Mouse (Mus musculus): Measurements from ENCODE around the gene Camk2g. TPM values are rescaled to one million over a fixed set of nuclear protein-coding genes. Genes with fewer than 3 reads are reported as not detected.

Camk2g gene
- 52.9 and 69.8 TPM in 2 replicates for polyA plus RNA-seq (2015; fragmentation: Nextera tagmentation; extraction: Ambion mirVana)

DNA sequence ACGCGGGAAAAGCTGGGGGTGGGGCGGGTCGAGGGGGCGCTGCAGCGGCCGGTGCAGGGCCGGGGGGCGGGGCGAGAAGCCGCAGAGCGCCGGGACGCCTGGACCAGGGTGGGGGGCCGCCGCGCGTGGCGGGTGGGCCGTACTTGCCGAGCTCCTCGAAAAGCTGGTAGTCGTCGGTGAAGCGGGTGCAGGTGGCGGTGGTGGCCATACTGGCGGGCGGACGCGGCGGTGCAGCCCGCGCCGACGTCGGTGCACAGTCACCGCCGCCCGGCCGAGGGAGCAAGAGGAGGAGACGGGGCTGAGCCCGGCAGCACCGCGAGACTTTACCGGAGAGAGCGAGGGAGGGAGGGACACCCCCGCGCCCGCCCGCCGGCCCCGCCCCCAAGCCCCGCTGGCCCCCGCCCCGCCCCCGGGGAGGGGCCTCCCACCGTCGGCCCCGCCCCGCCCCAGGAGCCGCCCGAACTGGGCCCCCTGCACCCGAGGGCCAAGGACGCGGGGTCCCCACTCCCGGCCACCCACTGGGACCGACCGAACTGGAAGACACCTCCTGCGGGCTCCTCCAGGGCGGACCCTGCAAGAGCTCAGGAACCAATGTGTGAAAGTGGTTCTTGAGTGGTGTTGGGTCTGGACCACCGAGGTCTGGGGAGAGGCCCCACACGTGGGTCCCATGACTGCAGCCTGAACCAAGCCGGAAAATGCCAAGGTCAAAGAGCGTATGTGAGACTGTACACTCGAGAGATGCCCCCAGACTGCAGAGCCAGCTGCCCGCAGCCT lies at the start of gene Camk2g:
TSS of gene Camk2g (minus strand) at position 331 of the 774 bp plus-strand sequence.

GRCm38 (mm10) chr14:20836171-20836904 lies 42.5 kb upstream of the Camk2g start, which contains the start of gene Plau:
Gene Plau, plus strand, starts transcription at chr14:20836660.

GRCm38 (mm10) chr14:20733952-20734774 lies 59.7 kb downstream of the Camk2g start, which contains the start of gene Ndst2:
Gene Ndst2, minus strand, starts transcription at chr14:20734562.

DNA sequence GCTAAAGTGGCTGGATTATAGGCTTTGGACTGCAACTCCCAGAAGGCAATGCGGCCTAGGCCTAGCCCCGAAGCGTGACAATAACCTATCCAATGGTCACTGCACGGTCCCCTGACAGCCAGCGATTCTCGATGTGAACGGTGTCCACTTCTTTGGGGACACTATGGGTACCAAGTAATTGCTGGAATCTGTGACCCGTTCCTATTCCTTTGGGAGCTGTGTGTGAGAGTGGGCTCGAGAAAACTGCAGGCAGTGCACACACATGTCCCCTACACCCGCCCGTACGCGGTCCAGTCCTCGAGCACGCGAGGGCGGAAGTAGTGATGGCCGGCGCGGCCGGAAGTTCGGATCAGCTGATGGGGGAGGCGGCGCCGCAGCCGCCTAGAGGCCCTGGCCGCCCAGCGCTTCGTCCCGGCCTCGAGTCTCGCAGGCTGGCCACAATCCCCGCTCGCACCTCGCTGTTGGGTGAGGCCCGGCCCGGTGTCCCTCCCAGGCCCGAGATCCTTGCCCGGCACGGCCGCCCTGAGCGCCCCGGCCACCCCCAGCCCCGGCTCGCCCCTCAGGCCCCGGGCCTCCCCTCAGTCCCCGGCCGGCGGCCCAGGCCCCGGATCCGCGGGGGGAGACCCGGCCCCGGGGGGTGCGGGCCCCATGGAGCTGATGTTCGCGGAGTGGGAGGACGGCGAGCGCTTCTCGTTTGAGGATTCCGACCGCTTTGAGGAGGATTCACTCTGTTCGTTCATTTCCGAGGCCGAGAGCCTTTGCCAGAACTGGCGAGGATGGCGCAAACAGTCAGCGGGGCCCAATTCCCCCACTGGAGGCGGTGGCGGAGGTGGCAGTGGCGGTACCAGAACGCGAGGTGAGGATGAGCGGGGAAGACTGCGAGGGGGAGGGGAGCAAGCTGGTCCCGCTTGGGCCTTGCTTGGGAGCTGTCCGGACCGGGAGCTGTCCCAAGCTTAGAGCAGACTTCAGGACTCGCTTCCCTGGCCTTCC lies 86.4 kb downstream of the Camk2g start, which contains the start of gene Zswim8:
TSS of gene Zswim8 (plus strand) at position 352 of the 990 bp plus-strand sequence.

GRCm38 (mm10) chr14:20702741-20703381 lies 91.0 kb downstream of the Camk2g start, which contains the start of gene Chchd1:
Gene Chchd1, plus strand, starts transcription at chr14:20703006.

DNA sequence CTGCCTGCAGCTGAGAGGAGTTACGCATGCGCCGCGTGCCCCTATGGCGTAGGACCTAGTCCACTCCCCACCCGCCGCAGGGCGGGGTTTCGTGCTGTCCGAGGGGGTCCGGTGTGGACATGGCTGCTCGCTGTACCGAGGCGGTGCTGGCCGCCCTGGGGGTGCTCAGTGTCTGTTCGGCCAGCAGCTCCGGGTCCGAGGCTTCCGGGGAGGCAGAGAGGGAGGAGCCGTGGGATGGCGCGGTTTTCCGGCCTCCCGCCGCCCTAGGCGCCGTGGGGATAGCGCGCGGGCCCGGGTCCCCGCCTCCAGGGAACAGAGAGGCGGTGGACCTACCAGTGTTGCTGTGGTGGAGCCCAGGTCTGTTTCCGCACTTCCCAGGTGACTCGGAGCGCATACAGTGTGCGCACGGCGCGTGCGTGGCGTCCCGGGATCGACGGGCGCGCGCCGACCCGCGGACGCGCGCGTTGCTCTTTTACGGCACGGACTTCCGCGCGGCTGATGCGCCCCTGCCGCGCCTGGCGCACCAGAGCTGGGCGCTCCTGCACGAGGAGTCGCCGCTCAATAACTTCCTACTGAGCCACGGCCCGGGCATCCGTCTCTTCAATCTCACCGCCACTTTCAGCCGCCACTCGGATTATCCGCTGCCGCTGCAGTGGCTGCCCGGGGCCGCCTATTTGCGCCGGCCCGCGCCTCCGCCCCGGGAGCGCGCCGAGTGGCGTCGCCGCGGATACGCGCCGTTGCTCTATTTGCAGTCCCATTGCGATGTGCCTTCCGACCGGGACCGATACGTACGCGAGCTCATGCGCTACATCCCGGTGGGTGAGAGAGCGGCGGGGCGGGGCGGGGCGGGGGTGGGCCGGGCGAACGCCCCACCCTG lies 98.8 kb downstream of the Camk2g start, which contains the start of gene Fut11:
TSS of gene Fut11 (plus strand) at position 85 of the 877 bp plus-strand sequence.

Small RNA genes within 50 kb of the gene (microRNA-seq; reads per million reads assigned to microRNA genes)
- gene Mir6946 (ENCODE audit: borderline replicate concordance, insufficient number of aligned reads), result not detected

Other genes with a start within 250 kb of the Camk2g start
- 29.0 and 31.8 TPM in 2 replicates for gene Ppp3cb, start 247.5 kb downstream of the Camk2g start, polyA plus RNA-seq (2015; fragmentation: Nextera tagmentation; extraction: Ambion mirVana)
- 2.5 and 3.9 TPM in 2 replicates for gene Usp54, start 153.0 kb downstream of the Camk2g start, polyA plus RNA-seq (2015; fragmentation: Nextera tagmentation; extraction: Ambion mirVana)
- gene Myoz1, start 137.5 kb downstream of the Camk2g start, polyA plus RNA-seq (2015; fragmentation: Nextera tagmentation; extraction: Ambion mirVana), result 1.9 and 5.8 TPM in 2 replicates
- 0.38 and 2.0 TPM in 2 replicates for gene Synpo2l, start 125.7 kb downstream of the Camk2g start, polyA plus RNA-seq (2015; fragmentation: Nextera tagmentation; extraction: Ambion mirVana)
- gene Sec24c, start 119.8 kb downstream of the Camk2g start, polyA plus RNA-seq (2015; fragmentation: Nextera tagmentation; extraction: Ambion mirVana), result 30.9 and 45.5 TPM in 2 replicates
- gene Fut11, start 99.1 kb downstream of the Camk2g start, polyA plus RNA-seq (2015; fragmentation: Nextera tagmentation; extraction: Ambion mirVana), result 28.4 and 31.5 TPM in 2 replicates
- gene Chchd1, start 91.1 kb downstream of the Camk2g start, polyA plus RNA-seq (2015; fragmentation: Nextera tagmentation; extraction: Ambion mirVana), result 344 and 686 TPM in 2 replicates
- 15.8 and 20.1 TPM in 2 replicates for gene Zswim8, start 86.5 kb downstream of the Camk2g start, polyA plus RNA-seq (2015; fragmentation: Nextera tagmentation; extraction: Ambion mirVana)
- gene Ndst2, start 59.5 kb downstream of the Camk2g start, polyA plus RNA-seq (2015; fragmentation: Nextera tagmentation; extraction: Ambion mirVana), result 13.2 and 18.0 TPM in 2 replicates
- 2.0 and 3.5 TPM in 2 replicates for gene Plau, start 42.6 kb upstream of the Camk2g start, polyA plus RNA-seq (2015; fragmentation: Nextera tagmentation; extraction: Ambion mirVana)
- 22.7 and 24.6 TPM in 2 replicates for gene Vcl, start 135.3 kb upstream of the Camk2g start, polyA plus RNA-seq (2015; fragmentation: Nextera tagmentation; extraction: Ambion mirVana)